Mouse (Mus musculus): ENCODE results near the gene Timm50.

The Timm50 gene

GRCm38 (mm10) chr7:28325293-28325692 is 13.4 kb upstream of the Timm50 start:
- in situ Hi-C loops (cut with MboI, MseI) = no loop called here

- in situ Hi-C loops (cut with MboI, MseI) = no loop called here
These were observed 10.3 kb upstream of the Timm50 start for GRCm38 (mm10) chr7:28321974-28322720.

GRCm38 (mm10) chr7:28318714-28319113 is 6.8 kb upstream of the Timm50 start:
- in situ Hi-C loops (cut with MboI, MseI) = no loop called here

DNA sequence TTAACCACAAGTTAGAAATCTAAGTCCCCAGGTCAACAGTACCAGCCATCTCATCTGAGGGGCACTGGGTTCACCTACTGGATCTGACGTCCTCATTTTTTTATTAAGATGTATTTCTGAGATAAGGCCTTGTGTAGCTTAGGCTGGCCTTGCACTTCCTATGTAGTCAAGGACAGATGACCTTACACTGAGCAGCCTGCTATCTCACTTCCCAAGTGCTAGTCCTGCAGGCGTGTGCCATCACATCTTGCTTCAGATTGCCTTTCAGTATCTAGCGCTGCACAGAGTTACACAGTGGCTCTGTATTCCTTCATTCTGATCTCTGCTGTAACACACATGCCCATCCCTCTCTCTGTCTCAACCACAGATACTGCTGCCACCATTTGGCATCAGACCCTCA is 6.2 kb upstream of the Timm50 start:
- in situ Hi-C loops (cut with MboI, MseI) = no loop called here

- in situ Hi-C loops (cut with MboI, MseI) = no loop called here
These were observed 534 bp downstream of the Timm50 start for GRCm38 (mm10) chr7:28311151-28311925.

DNA sequence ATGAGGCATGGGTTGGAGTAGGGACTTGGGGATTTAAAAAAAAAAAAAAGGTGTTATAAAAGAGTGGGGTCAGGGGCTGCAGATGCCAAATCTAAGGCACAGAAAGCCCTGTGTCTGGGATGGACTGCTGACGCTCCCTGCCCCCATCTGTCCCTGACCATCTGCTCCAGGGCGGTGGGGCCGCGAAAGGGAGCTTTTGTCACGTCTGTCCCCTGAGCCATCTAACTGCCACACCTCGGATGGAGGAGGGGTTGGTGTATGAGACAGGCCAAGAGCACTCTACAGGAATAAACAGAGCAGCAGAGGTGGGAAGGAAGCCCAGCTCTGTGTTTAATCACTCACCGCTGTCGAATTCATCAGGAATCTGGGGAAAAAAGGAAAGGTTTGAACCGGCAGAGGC is 2.1 kb downstream of the Timm50 start:
- in situ Hi-C loops (cut with MboI, MseI) = no loop called here

GRCm38 (mm10) chr7:28306216-28306615 is 5.7 kb downstream of the Timm50 start:
- in situ Hi-C loops (cut with MboI, MseI) = no loop called here

GRCm38 (mm10) chr7:28305641-28306040 is 6.2 kb downstream of the Timm50 start:
- in situ Hi-C loops (cut with MboI, MseI) = no loop called here

DNA sequence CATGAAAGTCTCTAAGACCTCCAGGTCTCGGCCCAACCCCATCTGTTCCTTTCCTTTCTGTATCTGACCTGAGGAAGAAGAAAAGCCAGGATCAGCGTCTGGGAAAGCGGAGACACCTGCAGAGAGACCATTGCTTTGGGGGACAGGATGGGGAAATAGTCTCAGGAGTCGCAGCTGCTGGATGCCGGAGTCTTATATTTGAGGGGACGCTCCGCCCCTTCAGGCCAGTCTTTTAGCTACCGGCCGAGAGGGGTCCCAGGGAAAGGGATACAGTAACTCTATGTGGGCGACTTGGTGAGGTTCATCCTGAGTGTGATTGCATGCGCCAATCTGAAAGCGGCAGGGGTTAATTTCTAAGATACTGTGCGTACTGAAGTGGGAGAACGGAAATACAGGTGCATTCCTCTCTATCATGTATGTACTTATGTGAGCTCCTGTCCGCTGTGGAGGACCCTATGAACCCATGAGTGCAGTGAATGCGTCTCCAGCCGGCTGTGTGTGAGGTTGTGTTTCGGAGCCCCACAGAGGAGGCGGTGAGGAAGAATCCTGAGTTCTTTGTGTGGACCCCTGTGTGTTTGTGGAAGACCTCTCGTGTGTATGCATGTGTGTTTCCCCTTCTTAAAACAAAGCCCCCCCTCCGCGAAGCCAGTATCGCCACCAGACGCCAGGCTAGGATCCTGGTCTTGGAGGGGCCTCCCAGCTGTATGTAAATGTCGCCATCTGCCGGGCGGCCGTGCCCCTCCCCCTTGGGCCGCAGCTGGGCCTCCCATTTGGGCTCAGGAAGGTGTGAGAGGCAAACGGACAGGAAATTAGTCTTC is 10.0 kb downstream of the Timm50 start, which contains the start of gene Dll3:
TSS of gene Dll3 (minus strand) at position 623 of the 818 bp plus-strand sequence.
- in situ Hi-C loops (cut with MboI, MseI) = no loop called here

GRCm38 (mm10) chr7:28298837-28299625 is 12.8 kb downstream of the Timm50 start:
- in situ Hi-C loops (cut with MboI, MseI) = no loop called here

- in situ Hi-C loops (cut with MboI, MseI) = no loop called here
These were observed 17.4 kb downstream of the Timm50 start for GRCm38 (mm10) chr7:28294481-28294880.

GRCm38 (mm10) chr7:28290638-28291590 is 21.0 kb downstream of the Timm50 start, which contains the start of gene Selenov:
TSS of gene Selenov (minus strand) at chr7:28291186.
- in situ Hi-C loops (cut with MboI, MseI) = no loop called here

GRCm38 (mm10) chr7:28290165-28290564 is 21.7 kb downstream of the Timm50 start:
- in situ Hi-C loops (cut with MboI, MseI) = no loop called here

DNA sequence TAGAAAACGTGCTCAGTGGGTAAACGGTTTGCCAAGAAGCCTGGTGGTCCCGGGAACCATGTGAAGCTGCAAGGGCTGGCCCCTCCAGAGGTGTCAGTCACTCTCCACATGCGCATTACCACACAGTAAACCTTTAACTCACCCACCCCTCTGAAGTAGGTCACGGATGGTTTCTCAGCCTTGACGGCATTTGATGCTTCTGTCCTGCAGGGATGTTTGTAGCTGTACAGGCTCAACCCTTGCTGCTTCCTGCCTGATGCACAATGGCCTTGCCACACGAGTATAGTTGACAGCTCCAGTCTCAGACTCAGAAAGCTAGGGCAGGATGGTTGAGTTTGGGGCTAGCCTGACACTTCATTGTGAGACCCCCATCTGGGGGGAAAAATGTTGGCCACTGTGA is 31.2 kb downstream of the Timm50 start:
- in situ Hi-C loops (cut with MboI, MseI) = no loop called here

DNA sequence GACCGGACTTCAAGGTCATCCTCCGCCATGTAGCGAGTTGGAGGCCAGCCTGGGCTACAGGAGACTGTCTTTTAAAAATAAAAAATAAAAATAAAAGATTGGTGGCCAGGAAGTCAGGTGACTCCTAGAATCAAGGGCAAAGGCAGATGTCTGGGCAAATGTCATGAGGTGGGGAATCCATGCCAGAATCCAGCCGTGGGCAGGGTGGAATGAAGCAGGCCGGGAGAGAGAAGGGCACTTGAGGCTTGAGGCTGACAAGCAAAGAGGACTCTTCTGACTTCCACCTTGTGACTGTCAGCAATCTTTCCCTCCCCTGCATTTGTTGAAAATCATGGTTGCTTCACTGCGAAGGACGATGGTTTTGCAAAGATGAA is 33.6 kb downstream of the Timm50 start:
- in situ Hi-C loops (cut with MboI, MseI) = no loop called here

GRCm38 (mm10) chr7:28277615-28278278 is 34.1 kb downstream of the Timm50 start, which contains the start of gene Eid2b:
TSS of gene Eid2b (plus strand) at chr7:28277739.
- in situ Hi-C loops (cut with MboI, MseI) = no loop called here

GRCm38 (mm10) chr7:28277237-28277614 is 34.6 kb downstream of the Timm50 start:
- in situ Hi-C loops (cut with MboI, MseI) = no loop called here

DNA sequence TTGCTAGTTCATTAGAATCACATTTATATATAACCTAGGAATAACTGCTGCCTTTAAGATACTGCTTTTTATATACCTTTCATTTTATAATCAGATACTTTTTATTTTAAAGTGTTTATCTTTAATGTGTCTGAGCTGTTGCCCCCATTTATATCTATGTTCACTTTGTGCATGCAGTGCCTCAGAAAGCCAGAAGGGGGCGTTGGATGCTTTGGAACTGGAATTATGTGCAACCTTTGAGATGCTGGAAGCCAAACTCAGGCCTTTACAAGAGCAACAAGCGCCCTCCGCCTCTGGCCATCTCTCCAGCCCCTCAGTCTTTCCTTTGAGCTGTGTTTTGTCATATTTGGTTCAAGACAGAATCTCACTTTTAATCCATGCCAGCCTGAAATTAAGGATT is 40.1 kb downstream of the Timm50 start:
- in situ Hi-C loops (cut with MboI, MseI) = no loop called here

- in situ Hi-C loops (cut with MboI, MseI) = loop anchor here (10.0 kb wide), 1 partner anchor 845 kb away; no protein-coding TSS in a partner anchor
These were observed 42.5 kb downstream of the Timm50 start for GRCm38 (mm10) chr7:28269355-28269754.
